Mouse (Mus musculus) gastrocnemius, adult 2 months (tissue): ENCODE results near the gene Tbc1d10b. TPM values are rescaled to one million over a fixed set of nuclear protein-coding genes. Genes with fewer than 3 reads are reported as not detected.
"Not testable (repeated sequence)": the region's sequence is repeated elsewhere in the genome, so short reads cannot be mapped to it uniquely, and the experiment has no call there.

ENCODE experiments used
- DNase-seq: peaks from one replicate; pipeline ENCODE4 v3.0.0; 2022
- H3K27ac ChIP-seq: fragments of 200-600 bp; 2 replicates; pipeline ENCODE4 v1.8.1; 2022; ENCODE audit warnings: mild to moderate bottlenecking
- H3K4me3 ChIP-seq: fragments of 200-600 bp; 2 replicates; pipeline ENCODE4 v1.8.1; 2022; ENCODE audit warnings: mild to moderate bottlenecking, moderate library complexity
- CTCF ChIP-seq: fragments of 200-600 bp; IDR thresholded peaks from 2 replicates; pipeline ENCODE4 v1.8.1; 2022; ENCODE audit warnings: antibody characterized with exemption, mild to moderate bottlenecking, moderate library complexity
- intact Hi-C: fragments of 180-260 bp; cut with DNase I; formaldehyde crosslinking; loops from one replicate; pipeline ENCODE4 v1.15.1; 2025
- total RNA-seq, 2 experiments: library from RNA; stranded (reverse); gene quantifications; 2 replicates each; pipeline ENCODE4 v1.2.3; 2021

The Tbc1d10b gene
- total RNA-seq, 2 experiments from 2014 or later = 31.6 to 32.8 TPM

DNA sequence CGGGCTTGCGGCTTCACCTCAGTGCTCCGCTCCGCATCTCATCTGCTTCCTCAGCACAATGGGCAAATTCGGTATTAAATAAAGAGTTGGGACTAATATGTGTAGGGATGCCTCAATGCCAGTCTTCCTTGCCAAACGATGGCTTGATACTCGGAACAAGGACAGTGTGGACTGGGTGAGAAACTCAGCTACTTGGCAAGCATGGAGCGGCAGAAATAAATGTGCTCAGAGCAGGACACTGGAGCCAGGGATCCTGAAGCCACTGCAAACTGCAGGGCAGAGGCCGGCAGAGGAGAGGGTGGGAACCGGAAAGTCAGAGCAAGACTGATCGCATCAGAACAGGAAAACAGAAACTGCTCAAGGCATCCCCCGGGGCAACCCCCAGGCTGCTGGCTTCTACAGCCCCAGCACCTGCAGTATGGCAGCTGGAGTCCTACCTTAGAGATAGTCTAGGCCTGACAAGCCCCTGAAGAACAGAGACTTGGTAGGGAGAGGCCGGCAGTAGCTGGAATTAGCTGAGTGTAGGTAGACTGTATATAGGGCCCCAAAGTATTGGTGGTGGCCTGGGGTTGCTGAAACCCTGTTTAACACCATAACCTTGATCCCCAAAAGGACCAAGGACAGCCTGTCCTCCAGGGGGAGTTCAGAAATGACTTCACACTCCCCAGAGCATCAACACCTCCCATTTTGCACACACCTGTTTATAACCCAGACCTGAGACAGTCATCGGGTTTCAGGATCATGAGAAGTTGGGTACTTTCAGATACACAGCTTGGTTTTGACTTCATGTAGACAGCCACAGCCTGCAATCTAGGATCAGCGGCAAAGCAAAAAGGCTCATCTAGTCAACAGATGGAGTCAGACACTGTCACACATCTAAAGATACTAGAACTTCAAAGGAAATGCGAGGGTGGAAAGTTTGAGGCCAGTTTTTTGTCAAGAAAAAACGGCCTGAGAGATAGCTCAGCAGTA is 19.7 kb downstream of the Tbc1d10b start:
- no peak for DNase-seq
- H3K27ac ChIP-seq = no peak overlapping the region
- intact Hi-C loops = no loop called here
- TF ChIP-seq CTCF = no peak
- H3K4me3 ChIP-seq = no peak overlapping the region

DNA sequence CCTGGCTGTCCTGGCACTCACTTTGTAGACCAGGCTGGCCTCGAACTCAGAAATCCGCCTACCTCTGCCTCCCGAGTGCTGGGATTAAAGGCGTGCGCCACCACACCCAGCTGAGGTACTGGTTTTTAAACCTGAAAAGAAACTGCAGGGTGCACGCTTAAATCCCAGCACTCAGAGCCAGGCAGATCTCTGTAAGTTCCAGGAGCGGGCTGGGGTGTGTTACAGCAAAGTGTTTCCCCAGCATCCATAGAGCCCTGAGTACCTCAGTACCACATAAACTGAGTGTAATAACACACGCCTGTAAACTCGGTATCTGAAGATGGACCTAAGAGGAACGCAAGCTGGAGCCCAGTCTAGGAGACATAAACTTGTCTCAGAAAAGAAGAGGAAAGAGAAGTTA is 20.9 kb downstream of the Tbc1d10b start:
- intact Hi-C loops = no loop called here
- Histone ChIP-seq H3K4me3 (no peak overlapping the region), H3K27ac (no peak overlapping the region)
- no peak for DNase-seq
- no peak for TF ChIP-seq CTCF

DNA sequence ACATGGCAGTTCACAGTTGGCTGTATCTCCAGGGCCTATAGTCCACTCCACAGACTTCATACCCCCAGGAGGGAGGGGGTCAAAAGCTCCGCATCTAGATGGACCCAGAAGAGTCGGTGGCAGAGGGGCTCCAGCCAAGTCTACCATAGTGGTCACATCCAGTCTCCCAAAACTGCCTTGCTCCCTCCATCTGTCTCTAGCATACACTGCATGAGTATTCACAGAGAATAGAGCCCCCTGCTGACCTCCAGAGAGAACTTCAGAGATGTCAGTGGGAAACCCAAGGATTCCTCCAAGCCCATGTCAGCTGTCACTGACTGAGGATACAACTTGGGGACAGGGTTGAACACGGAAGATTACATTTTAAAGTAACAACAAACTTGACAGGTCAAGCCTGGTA is 22.7 kb downstream of the Tbc1d10b start:
- intact Hi-C loops = no loop called here
- peak; percentile 53 for TF ChIP-seq CTCF
- no peak for DNase-seq
- H3K27ac ChIP-seq = no peak overlapping the region
- no peak overlapping the region for H3K4me3 ChIP-seq

DNA sequence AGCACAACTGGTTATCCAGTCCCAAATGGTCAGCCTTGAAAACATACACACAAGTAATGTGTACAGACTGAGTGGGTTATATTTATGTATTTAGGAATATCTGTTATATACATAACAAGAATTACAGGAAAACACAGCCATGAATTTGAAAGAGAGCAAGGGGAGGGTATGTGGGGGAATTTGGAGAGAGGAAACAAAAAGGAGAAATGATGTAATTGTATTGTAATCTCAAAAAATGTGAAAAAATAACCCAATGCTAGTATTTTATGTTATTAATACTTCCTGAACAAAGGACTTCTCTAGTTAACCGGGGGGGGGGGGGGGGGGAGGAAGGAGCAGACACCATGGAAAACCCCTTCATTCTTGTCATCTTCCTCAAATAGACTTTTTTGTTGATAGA is 23.5 kb downstream of the Tbc1d10b start:
- H3K27ac ChIP-seq = no peak overlapping the region
- H3K4me3 ChIP-seq = no peak overlapping the region
- no peak for DNase-seq

DNA sequence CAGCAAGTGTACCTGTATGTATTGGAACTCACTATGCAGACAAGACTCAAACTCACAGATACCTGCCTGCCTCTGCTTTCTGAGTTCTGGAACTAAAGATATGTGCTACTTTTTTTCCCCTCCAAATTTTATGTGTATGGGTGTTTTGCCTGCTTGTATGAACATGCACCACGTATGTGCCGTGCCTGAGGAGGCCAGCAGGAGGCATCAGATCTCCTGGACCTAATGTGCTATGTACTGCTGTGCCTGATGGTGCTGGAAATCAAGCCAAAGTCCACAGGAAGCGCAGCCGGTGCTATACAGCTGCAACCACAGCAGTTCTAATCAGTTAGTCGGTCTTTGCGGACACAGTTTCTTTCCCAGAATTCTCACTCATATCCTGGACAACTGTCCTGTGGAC is 24.4 kb downstream of the Tbc1d10b start:
- Histone ChIP-seq H3K27ac (no peak overlapping the region), H3K4me3 (no peak overlapping the region)
- no peak for DNase-seq
- peak; percentile 32; the same call in 1 of the 2 replicates for TF ChIP-seq CTCF
- intact Hi-C loops = loop anchor here (5.0 kb wide), 2 partner anchors 42 to 62 kb away; partner anchors contain the start of gene Qprt

More for the DNA sequence above, 23.5 kb downstream of the Tbc1d10b start:
- TF ChIP-seq CTCF = no peak
- intact Hi-C loops = loop anchor here (5.0 kb wide), 2 partner anchors 42 to 62 kb away; partner anchors contain the start of gene Qprt

DNA sequence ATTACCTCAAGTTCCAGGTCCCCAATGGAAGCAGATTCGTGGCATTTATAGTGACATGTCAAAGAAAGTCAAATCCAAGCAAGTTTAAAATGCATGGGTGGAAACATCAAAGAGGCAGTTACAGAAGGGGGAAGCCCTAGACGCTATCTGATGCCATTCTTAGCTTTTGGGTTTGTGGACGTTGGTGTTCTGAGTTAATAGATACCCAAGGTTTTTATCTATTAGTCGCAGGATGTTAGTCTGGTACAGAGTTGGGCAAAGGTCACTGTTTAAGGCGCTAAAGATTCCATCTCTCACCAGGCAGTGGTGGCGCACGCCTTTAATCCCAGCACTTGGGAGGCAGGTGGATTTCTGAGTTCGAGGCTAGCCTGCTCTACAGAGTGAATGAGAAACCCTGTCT is 24.9 kb downstream of the Tbc1d10b start:
- no peak overlapping the region for H3K4me3 ChIP-seq
- no peak for TF ChIP-seq CTCF
- no peak overlapping the region for H3K27ac ChIP-seq
- intact Hi-C loops = loop anchor here (5.0 kb wide), 2 partner anchors 41 to 61 kb away; partner anchors contain the start of gene Qprt
- no peak for DNase-seq

DNA sequence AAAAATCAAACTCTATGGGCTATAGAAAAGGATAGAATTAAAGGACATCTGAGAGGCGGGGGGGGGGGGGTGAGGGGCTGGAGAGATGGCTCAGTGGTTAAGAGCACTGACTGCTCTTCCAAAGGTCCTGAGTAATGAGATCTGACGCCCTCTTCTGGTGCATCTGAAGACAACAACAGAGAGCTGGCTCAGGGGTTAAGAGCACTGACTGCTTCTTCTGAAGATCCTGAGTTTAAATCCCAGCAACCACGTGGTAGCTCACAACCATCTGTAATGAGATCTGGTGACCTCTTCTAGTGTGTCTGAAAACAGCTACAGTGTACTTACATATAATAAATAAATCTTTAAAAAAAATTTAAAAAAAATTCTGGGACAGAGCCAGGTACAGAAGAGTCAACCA is 26.5 kb downstream of the Tbc1d10b start:
- not testable (repeated sequence) for H3K27ac ChIP-seq, H3K4me3 ChIP-seq, DNase-seq
- intact Hi-C loops = loop anchor here (5.0 kb wide), 2 partner anchors 39 to 59 kb away; partner anchors contain the start of gene Qprt

DNA sequence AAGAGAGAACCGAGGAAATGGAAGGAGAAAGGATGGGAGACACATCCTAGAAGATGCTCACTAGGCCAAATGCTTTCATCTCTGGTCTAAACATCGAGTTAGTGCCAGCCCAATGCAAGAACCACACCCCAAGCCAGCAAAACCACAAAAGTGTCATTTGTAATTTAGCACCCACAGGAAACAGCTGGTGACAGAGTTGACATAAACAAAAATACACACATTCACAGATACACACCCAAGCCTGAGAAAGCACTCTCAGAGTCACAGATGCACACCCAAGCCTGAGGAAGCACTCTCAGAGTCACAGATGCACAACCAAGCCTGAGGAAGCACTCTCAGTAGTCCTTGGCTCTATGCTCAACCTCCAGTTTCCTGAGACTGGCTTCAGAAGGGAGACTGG is 27.5 kb downstream of the Tbc1d10b start:
- H3K4me3 ChIP-seq = no peak overlapping the region
- TF ChIP-seq CTCF = no peak
- no peak overlapping the region for H3K27ac ChIP-seq
- intact Hi-C loops = loop anchor here (5.0 kb wide), 2 partner anchors 38 to 58 kb away; partner anchors contain the start of gene Qprt
- DNase-seq = no peak

DNA sequence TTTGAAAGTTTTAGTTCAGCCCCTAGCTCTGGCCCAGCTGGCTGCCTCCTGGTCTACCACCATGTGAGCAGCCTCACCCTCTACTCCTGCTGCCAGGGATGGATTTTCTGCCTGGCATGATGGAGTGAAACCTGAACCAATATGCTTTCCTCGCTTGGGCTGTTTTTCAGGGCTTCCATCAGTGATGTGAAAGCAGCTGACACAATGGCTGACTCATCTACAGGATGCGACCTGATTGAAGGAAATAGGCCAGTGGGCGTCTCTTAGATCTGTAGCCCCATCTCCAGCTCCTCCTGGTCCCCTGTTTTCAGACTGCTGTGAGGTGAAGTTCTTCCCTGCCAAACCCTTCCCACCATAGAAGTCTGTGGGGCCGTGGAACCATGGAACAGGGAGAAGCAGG is 31.3 kb downstream of the Tbc1d10b start:
- TF ChIP-seq CTCF = no peak
- no peak overlapping the region for H3K4me3 ChIP-seq
- no peak overlapping the region for H3K27ac ChIP-seq
- intact Hi-C loops = no loop called here
- no peak for DNase-seq

DNA sequence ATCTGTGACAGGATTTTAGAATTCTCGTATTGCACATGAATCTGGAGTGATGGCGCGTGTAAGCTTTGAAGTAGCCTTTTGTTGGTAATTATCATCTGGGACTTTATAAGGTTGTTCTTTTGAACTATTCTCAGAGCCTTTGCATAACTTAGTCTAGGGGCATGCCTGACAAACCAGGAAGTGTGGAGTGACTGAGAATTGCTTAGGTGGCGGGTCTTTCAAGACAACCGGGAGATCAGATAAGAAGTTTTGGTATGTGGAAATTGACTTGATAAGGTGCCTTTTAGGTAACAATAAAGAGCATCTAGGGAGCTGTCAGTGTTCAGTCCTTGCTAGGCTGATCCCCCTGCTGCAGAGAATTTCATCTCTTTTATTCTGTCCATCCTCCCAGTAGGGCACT is 41.8 kb downstream of the Tbc1d10b start:
- TF ChIP-seq CTCF = no peak
- DNase-seq = no peak
- intact Hi-C loops = no loop called here
- Histone ChIP-seq H3K4me3 (no peak overlapping the region), H3K27ac (no peak overlapping the region)

DNA sequence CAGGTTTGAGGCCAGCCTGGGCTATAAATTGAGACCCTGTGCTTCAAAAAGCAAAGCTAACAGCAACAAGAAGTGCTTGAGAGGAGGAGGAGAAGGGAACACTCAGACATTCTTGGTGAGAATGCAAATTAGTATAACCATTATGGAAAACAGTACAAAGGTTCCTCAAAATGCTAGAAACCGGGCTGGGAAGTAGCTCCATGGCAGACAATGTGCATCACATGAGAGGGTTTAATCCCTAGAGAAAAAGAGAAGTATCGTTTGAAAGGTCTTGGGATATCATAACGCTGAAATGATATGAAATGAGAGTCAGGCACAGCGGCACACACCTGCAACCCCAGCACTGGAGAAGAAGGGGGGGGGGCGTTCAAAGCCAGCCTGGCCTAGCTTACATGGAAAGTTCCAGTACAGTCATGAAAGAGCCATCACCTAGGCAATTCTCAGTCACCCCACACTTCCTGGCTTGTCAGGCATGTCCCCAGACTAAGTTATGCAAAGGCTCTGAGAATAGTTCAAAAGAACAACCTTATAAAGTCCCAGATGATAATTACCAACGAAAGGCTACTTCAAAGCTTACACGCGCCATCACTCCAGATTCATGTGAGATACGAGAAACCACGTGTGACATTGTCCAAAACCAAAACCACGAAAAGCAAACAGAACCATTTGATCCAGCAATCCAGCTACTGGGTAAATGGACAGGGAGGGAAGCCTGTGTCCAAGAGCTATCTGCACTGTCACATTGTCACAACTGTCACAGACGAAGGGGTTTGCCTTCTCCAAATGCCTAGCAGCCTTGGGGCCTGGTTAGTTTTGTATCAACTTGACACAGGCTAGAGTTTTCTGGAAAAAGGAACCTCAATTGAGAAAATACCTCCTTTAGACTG is 42.4 kb downstream of the Tbc1d10b start:
- no peak overlapping the region for H3K4me3 ChIP-seq
- no peak for DNase-seq
- no peak for TF ChIP-seq CTCF
- intact Hi-C loops = no loop called here
- no peak overlapping the region for H3K27ac ChIP-seq

DNA sequence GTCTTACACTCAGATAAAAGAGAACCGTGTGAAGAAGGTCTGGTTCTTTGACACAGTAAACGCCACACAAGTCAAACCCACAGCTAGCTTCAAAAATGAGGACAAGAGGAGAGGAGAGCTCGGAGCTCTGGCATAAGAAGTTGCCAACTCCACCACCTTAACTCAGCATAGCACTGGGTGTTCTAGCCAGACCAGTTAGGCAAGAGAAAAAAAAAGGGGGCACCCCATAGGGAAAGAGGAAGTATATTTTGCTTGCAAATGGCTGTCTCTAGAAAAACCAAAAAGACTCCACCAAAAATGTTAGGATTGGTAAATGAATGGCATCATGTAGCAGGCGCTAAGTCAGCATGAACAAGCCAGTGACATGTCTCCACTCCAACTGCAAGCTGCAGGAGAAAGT is 44.3 kb downstream of the Tbc1d10b start:
- intact Hi-C loops = no loop called here
- Histone ChIP-seq H3K4me3 (no peak overlapping the region), H3K27ac (no peak overlapping the region)
- no peak for TF ChIP-seq CTCF
- no peak for DNase-seq

DNA sequence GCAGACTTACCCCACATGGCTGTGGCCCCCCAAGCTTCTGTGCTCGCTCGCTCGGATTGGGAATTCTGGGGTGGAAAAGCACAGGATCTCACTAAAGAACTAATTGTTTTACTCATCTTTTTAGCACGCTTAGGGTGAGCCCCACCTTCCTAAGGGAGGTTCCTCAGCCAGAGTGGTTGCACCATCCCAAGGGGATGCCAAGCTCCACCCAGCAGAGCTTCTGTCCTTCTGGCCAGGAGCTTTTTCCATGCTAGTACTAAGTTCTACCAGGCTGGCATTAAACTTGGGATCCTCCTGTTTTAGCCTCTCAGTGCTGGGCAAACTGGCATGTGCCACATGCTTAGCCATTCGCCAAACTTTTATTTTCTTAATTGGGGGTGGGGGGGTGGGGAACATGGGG is 45.7 kb downstream of the Tbc1d10b start:
- no peak for TF ChIP-seq CTCF
- DNase-seq = no peak
- Histone ChIP-seq H3K27ac (no peak overlapping the region), H3K4me3 (no peak overlapping the region)
- intact Hi-C loops = no loop called here
